Mouse (Mus musculus) frontal cortex, postnatal 10 days (tissue): ENCODE data around the gene Prpf31.

Experiments
- DNase-seq, 2 experiments: peaks; one replicate each; pipeline ENCODE4 v3.0.0; 2022; ENCODE audit warnings: low spot score in 2 of 2, mixed read lengths in 1 of 2

The Prpf31 gene

GRCm38 (mm10) chr7:3629030-3629429, 755 bp upstream of the Prpf31 start:
- DNase-seq: no peak

- DNase-seq: no peak
Observed at GRCm38 (mm10) chr7:3630478-3630815, 662 bp downstream of the Prpf31 start.

GRCm38 (mm10) chr7:3643412-3643811, 13.6 kb downstream of the Prpf31 start:
- DNase-seq: no peak

- no peak for DNase-seq
Observed at GRCm38 (mm10) chr7:3643843-3644242, 14.1 kb downstream of the Prpf31 start.

- no peak for DNase-seq
Observed at GRCm38 (mm10) chr7:3644348-3644671, 14.5 kb downstream of the Prpf31 start.

- peak; percentile 99 to 100 for DNase-seq
Observed at GRCm38 (mm10) chr7:3644672-3645487, 15.1 kb downstream of the Prpf31 start, which contains the start of gene Cnot3. Gene Cnot3, plus strand, starts transcription at chr7:3645268.

- peak in 1 of 2 experiments; percentile 59 for DNase-seq
Observed at GRCm38 (mm10) chr7:3645488-3646025, 15.8 kb downstream of the Prpf31 start.

- no peak for DNase-seq
Observed at GRCm38 (mm10) chr7:3646188-3646587, 16.4 kb downstream of the Prpf31 start.

- no peak for DNase-seq
Observed at GRCm38 (mm10) chr7:3646641-3647040, 16.9 kb downstream of the Prpf31 start.

GRCm38 (mm10) chr7:3656966-3657365, 27.2 kb downstream of the Prpf31 start:
- no peak for DNase-seq

- no peak for DNase-seq
Observed at GRCm38 (mm10) chr7:3658578-3658977, 28.8 kb downstream of the Prpf31 start.

GRCm38 (mm10) chr7:3664524-3665214, 34.9 kb downstream of the Prpf31 start:
- no peak for DNase-seq

- DNase-seq: peak; percentile 95 to 97
Observed at GRCm38 (mm10) chr7:3665215-3666114, 35.7 kb downstream of the Prpf31 start, which contains the start of gene Leng1. Gene Leng1, minus strand, starts transcription at chr7:3665840.

GRCm38 (mm10) chr7:3666921-3667391, 37.2 kb downstream of the Prpf31 start:
- DNase-seq: no peak

- peak in 1 of 2 experiments; percentile 79 for DNase-seq
Observed at GRCm38 (mm10) chr7:3674507-3675227, 44.9 kb downstream of the Prpf31 start.

GRCm38 (mm10) chr7:3675228-3675548, 45.4 kb downstream of the Prpf31 start:
- DNase-seq: no peak

- DNase-seq: no peak
Observed at GRCm38 (mm10) chr7:3676371-3676770, 46.6 kb downstream of the Prpf31 start.

- DNase-seq: no peak
Observed at GRCm38 (mm10) chr7:3677342-3677741, 47.6 kb downstream of the Prpf31 start, which contains the start of gene Tmc4. Gene Tmc4, minus strand, starts transcription at chr7:3677553.

GRCm38 (mm10) chr7:3683908-3684550, 54.2 kb downstream of the Prpf31 start:
- DNase-seq: no peak

- no peak for DNase-seq
Observed at GRCm38 (mm10) chr7:3684698-3685097, 54.9 kb downstream of the Prpf31 start.
